Mouse (Mus musculus): ENCODE results near the gene Setd7.

DNA sequence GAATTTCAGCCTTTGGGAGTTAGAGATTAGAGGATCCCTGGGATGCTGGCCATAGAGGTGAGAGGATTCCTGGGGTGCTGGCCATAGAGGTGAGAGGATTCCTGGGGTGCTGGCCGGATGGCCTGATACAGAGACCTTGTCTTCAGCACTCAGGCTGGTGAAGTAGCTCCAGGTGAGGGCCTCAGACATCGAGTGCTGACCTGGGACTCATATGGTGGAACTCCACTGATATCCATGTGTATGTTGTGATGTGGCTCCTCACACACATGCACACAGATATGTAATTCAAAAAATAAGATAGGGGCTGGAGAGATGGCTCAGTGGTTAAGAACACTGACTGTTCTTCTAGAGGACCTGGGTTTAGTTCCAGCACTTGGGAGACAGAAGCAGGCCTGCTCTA, 80.8 kb downstream of the Setd7 start:
- TF ChIP-seq CTCF (IDR thresholded peaks at IDR 0.05; ENCODE audit: borderline replicate concordance, insufficient read depth, low read length), result no peak
- no peak for TF ChIP-seq POLR2A (IDR thresholded peaks at IDR 0.05; ENCODE audit: low read depth, low read length)
